Mouse (Mus musculus) midbrain, embryonic 11.5 days (tissue): ENCODE measurements around the gene Cd37. TPM values are rescaled to one million over a fixed set of nuclear protein-coding genes. Genes with fewer than 3 reads are reported as not detected.

Experiments
- ATAC-seq: fragments of 200-750 bp; cut with Nextera tagmentation; 2 replicates; pipeline ENCODE4 v1.8.0; 2017; ENCODE audit warnings: moderate TSS enrichment, moderate library complexity; ENCODE audit not compliant: low FRiP score
- DNase-seq: peaks from one replicate; pipeline ENCODE4 v3.0.0; 2015; ENCODE audit warnings: low spot score; ENCODE audit errors: missing footprints
- H3K27ac ChIP-seq: fragments of 300-500 bp; sonication (generic); 2 replicates; pipeline ENCODE4 v1.5.1; 2014; ENCODE audit warnings: low read depth, low read length
- H3K27me3 ChIP-seq: fragments of 300-500 bp; sonication (generic); 2 replicates; pipeline ENCODE4 v1.6.1; 2014; ENCODE audit warnings: mild to moderate bottlenecking, low read length, moderate library complexity, mixed read lengths; ENCODE audit not compliant: control insufficient read depth, insufficient read depth
- H3K36me3 ChIP-seq: fragments of 300-500 bp; sonication (generic); 2 replicates; pipeline ENCODE4 v1.6.1; 2014; ENCODE audit warnings: mild to moderate bottlenecking, low read length, moderate library complexity, mixed read lengths; ENCODE audit not compliant: control insufficient read depth, insufficient read depth
- H3K4me1 ChIP-seq: fragments of 300-500 bp; sonication (generic); 2 replicates; pipeline ENCODE4 v1.6.1; 2014; ENCODE audit warnings: low read length; ENCODE audit not compliant: control insufficient read depth, insufficient read depth
- H3K4me2 ChIP-seq: fragments of 300-500 bp; sonication (generic); 2 replicates; pipeline ENCODE4 v1.6.1; 2014; ENCODE audit warnings: mild to moderate bottlenecking, moderate library complexity
- H3K4me3 ChIP-seq: fragments of 300-500 bp; sonication (generic); 2 replicates; pipeline ENCODE4 v1.5.1; 2014; ENCODE audit warnings: low read depth, low read length
- H3K9ac ChIP-seq: fragments of 300-500 bp; sonication (generic); 2 replicates; pipeline ENCODE4 v1.6.1; 2014; ENCODE audit warnings: low read length
- H3K9me3 ChIP-seq: fragments of 300-500 bp; sonication (generic); 2 replicates; pipeline ENCODE4 v1.6.1; 2016; ENCODE audit warnings: low read length; ENCODE audit not compliant: control insufficient read depth
- WGBS: fragments of 180-500 bp; shearing (Covaris S2); extraction: QIAGEN DNeasy Blood & Tissue Kit; methylation state at CpG from one replicate; pipeline ENCODE4 v1.1.7; 2014; 5-methylcytosine and 5-hydroxymethylcytosine counted together
- polyA plus RNA-seq: library from polyadenylated mRNA; unstranded; fragments of >200 nt; fragmentation: Nextera tagmentation; extraction: Ambion mirVana; gene quantifications from 2 replicates; pipeline ENCODE4 v1.2.1, GENCODE M21; 2014

The Cd37 gene
- polyA plus RNA-seq, 1 experiment from 2014 or later = 0.81 TPM

DNA sequence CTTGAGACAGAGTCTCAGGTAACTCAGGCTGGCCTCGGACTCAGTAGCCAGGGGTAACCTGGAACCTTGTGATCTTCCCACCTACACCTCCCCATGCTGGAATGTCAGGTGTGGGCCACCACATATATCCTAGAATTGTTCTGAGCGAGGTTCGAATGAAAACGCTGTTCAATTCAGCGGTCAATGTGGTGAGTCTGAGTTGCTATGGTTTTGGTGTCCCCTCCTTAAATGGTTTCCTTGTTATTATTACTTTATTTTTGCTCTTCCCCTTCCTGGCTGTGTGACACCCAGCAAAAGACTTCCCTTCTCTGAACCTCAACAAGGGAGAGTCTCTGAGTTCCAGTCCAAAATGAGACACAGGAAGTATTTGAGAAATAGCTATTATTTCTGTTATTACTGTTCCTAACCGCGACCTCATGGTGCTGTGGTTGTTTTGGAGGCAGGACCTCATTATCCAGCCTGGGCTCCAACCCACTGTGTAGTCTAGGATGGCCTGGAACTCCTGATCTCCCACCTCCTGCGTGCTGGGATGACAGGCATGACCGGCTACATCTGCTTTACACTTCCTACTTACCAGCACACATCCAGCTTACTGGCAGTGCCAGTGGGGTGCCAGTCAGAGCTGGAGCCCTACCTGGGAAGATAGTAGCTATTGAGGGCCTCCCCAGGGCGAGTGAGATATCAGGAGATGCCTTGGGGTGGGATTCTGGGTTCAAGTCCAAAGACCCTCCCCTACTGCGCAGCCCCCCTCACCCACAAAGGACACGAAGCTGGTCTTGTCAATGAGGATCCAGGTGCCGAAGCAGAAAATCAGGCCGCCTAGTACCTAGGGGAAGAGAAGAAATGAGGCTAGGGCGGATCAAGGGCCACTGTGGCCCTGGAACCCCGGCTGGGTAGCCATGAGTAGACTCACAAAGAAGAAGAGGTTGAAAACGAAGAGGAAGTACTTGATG is 892 bp downstream of the Cd37 start:
- DNase-seq (no peak), ATAC-seq (no peak)
- Histone ChIP-seq H3K4me2 (no peak overlapping the region), H3K4me3 (no peak overlapping the region), H3K27me3 (peaks cover 23% of the 10 kb centered on the region), H3K4me1 (peaks cover 34% of the 10 kb centered on the region), H3K36me3 (peaks cover under 1% of the 10 kb centered on the region; the same call in 1 of the 2 replicates), H3K27ac (no peak overlapping the region), H3K9me3 (no peaks in the 10 kb centered on the region), H3K9ac (no peak overlapping the region)
- WGBS = 74% methylated on average over 17 of the region's 17 CpGs

DNA sequence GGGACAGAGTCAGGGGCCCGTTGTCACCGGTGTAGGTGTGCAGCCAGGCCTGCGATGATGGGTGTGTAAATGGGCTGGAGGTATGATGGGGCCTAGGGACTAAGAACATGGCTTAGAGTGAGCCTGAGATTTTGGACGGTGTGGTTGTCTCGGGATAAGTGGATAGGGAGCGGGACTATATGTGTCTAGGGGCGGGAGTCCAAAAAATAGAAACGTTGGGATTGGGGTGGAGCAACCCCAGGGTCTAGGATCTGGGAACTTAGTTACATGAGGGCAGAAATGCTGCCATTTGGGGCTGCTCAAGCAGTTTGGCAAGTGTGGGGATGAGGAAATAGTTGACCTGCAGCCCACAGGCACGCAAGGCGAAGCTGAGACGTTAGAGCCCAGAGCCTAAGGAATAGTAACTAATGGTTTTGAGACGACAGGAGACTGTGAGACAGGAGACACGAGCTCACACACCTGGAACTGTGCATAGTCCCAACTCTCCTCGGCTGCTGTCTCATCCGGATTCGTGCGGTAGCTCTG is 3.2 kb downstream of the Cd37 start:
- 27% methylated on average over 17 of the region's 17 CpGs for WGBS
- Histone ChIP-seq H3K36me3 (peaks cover 22% of the 10 kb centered on the region), H3K4me2 (peak overlapping the region; percentile 25; the same call in 1 of the 2 replicates), H3K4me1 (peaks cover 32% of the 10 kb centered on the region), H3K9me3 (no peaks in the 10 kb centered on the region), H3K27ac (peak overlapping the region; percentile 40), H3K4me3 (peak overlapping the region; percentile 4; the same call in 1 of the 2 replicates), H3K9ac (peak overlapping the region; percentile 34), H3K27me3 (peaks cover 16% of the 10 kb centered on the region)
- ATAC-seq (peak; percentile 40), DNase-seq (peak; percentile 93)

DNA sequence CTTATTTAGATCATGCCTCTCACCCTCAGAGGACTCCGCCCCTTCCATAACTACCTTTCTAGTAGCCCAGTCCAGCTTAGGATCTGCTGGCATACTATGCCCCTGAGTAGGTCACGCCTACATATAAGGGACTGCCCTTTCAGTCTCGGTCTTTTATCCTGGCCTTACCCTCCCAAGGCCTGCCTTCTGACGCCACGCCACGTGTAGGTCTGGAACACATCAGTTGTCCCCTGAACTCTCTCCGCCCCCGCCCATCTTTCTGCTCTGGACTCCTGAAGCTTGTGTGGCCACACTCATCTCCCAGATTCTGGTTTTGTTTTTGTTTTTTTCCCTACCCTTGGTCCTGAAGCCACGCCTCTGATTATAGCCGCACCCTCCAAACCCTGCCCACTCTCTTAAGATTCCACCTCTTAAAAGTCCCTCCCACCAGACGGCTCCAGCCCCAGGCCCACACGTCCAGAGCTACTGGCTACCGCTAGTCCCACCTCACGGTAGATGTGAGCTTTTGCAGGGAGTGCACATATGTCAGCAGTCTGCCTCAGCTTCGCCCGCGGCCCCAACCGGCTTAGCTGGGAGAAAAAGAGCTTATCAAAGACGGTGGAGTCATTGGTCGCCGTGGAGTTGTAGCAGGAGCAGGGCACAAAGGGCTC is 3.9 kb downstream of the Cd37 start:
- H3K9ac ChIP-seq = peak overlapping the region; percentile 34
- WGBS = 4% methylated on average over 21 of the region's 21 CpGs
- H3K27me3 ChIP-seq = peaks cover 14% of the 10 kb centered on the region
- H3K4me2 ChIP-seq = peak overlapping the region; percentile 25
- H3K4me1 ChIP-seq = peaks cover 29% of the 10 kb centered on the region
- ATAC-seq (peak; percentile 78), DNase-seq (peak; percentile 96)
- no peaks in the 10 kb centered on the region for H3K9me3 ChIP-seq
- peak overlapping the region; percentile 4; the same call in 1 of the 2 replicates for H3K4me3 ChIP-seq
- peak overlapping the region; percentile 40; the same call in 1 of the 2 replicates for H3K27ac ChIP-seq
- H3K36me3 ChIP-seq = peaks cover 22% of the 10 kb centered on the region

DNA sequence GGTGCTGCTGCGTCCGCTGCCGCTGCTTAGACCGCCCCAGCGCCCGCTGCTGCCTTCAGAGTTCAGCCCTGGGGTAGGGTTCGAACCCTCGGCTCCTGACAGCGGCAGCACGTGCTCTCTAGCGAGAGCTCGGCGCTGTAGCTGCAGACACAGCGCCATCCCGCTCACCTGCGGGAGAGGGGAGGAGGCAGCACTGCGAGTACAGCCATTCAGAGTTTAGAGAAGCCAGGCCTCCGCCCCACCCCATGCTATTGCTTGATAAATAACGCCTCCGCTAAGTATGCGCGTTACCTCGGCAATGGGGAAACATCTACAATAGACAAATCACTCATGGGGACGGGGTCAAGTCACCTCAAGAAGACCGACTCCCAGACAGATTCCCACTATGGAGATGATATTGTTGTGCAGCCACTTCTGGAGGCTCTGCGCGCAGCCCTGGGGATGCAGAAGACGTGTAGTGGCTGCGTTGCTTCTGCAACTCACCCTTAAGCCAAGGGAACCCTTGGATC is 4.5 kb downstream of the Cd37 start:
- ATAC-seq (peak; percentile 23), DNase-seq (peak; percentile 92)
- H3K4me1 ChIP-seq = peaks cover 29% of the 10 kb centered on the region
- WGBS = 7% methylated on average over 29 of the region's 29 CpGs
- H3K9me3 ChIP-seq = no peaks in the 10 kb centered on the region
- H3K27ac ChIP-seq = peak overlapping the region; percentile 8; the same call in 1 of the 2 replicates
- H3K4me3 ChIP-seq = no peak overlapping the region
- H3K27me3 ChIP-seq = peaks cover 14% of the 10 kb centered on the region
- H3K36me3 ChIP-seq = peaks cover 27% of the 10 kb centered on the region
- peak overlapping the region; percentile 25 for H3K4me2 ChIP-seq
- peak overlapping the region; percentile 51 for H3K9ac ChIP-seq

DNA sequence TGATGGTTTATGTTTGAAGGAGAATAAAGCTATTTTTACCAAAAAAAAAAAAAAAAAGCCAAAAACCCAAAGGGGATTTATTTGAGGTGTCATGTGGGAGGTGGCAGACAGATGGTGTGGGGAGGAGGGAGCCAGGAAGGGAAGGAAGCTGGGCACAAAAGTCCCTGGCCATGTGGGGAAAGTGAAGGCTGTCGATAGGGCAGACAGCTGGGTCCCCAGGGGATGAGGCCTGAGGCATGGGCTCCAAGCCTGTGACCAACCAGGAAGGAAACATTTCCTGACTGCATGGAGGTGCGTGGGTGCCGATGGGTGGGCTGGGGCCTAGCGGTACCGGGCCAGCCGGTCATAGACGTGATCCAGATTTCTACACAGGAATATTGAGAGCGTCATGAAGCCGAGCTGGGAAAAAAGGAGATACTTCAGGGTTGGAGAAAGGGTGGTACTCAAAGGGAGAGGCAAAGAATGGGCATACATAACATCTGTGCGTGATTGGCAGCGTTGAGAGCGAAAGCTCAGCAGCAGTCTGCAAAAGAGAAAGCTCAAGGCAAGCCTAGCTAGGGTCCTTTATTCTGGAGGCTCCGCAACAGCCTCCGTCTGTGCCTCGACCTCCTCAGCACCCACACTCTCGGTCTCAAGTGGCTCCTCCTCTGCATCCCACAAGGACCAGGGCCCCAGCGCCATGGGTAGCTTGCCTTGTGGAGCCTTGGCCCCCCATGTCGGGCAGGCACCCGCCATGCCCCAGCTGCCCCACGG is 5.2 kb downstream of the Cd37 start:
- ATAC-seq (peak; percentile 26; the same call in 1 of the 2 replicates), DNase-seq (peak; percentile 92)
- Histone ChIP-seq H3K36me3 (peaks cover 33% of the 10 kb centered on the region), H3K27me3 (peaks cover 9% of the 10 kb centered on the region), H3K4me1 (peaks cover 29% of the 10 kb centered on the region), H3K9ac (peak overlapping the region; percentile 51), H3K4me2 (peak overlapping the region; percentile 5), H3K27ac (0 out of 2 replicates have a peak overlapping the region, but pooled peaks have one; percentile 7), H3K4me3 (no peak overlapping the region), H3K9me3 (no peaks in the 10 kb centered on the region)
- WGBS = 29% methylated on average over 20 of the region's 20 CpGs

DNA sequence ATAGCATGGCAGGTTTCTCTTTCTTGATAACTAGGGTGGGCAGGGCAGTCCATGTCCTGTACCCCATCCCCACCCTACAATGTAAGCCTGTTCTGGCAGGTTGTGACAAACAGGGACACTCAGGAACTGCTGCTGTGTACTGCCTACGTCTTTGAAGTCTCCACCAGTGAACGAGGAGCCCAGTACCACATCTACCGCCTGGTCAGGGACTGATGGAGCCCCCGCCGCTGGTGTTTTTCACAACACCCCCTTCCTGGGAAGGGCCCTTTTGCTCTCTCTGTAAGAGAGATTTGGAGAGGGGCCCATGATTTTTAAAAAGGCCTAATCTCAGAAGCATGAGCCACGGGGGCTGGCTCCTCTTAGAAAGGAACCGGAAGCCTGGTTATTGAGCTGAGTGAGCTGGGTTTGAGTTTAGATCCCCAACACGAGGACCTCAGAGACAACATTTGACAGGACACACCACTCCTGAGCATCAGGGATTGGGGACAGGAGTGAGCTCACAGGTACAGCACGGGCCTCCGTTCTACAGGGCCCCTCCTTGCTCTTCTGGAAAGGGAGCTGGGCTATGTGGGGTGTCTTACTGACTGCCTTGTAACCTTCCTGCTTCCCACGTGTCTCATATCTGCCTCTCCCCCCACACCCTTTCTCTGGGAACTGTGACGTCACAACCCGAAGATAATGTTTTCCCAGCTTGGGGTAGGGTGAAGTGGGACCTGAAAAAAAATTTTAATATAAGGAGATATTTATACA is 6.0 kb downstream of the Cd37 start:
- H3K9me3 ChIP-seq = no peaks in the 10 kb centered on the region
- H3K9ac ChIP-seq = no peak overlapping the region
- peaks cover 29% of the 10 kb centered on the region for H3K4me1 ChIP-seq
- DNase-seq (peak; percentile 89), ATAC-seq (no peak)
- 73% methylated on average over 13 of the region's 13 CpGs for WGBS
- no peak overlapping the region for H3K27ac ChIP-seq
- no peak overlapping the region for H3K4me2 ChIP-seq
- H3K36me3 ChIP-seq = peaks cover 40% of the 10 kb centered on the region
- no peak overlapping the region for H3K4me3 ChIP-seq
- peaks cover 5% of the 10 kb centered on the region for H3K27me3 ChIP-seq

DNA sequence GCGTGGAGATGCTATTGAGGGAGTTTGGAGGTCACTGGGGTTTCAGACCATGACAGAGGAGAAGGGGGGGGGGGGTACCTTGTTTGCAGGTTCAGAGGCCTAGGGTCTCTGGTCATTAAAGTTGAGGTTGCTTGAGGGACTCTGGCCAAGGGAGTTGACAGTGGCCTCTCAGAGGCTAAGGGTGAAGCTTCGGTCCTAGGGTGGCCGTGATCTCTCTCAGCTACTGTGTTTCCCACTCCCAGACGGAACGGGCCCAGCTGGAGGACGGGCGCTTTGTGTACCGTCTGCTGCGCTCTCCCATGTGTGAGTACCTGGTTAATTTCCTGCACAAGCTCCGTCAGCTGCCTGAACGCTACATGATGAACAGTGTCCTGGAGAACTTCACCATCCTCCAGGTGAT is 7.0 kb downstream of the Cd37 start:
- H3K27me3 ChIP-seq = peaks cover 3% of the 10 kb centered on the region
- ATAC-seq (no peak), DNase-seq (no peak)
- 93% methylated on average over 11 of the region's 11 CpGs for WGBS
- no peaks in the 10 kb centered on the region for H3K9me3 ChIP-seq
- peaks cover 29% of the 10 kb centered on the region for H3K4me1 ChIP-seq
- H3K4me2 ChIP-seq = no peak overlapping the region
- H3K27ac ChIP-seq = no peak overlapping the region
- H3K36me3 ChIP-seq = peaks cover 43% of the 10 kb centered on the region
- H3K9ac ChIP-seq = no peak overlapping the region
- H3K4me3 ChIP-seq = no peak overlapping the region

DNA sequence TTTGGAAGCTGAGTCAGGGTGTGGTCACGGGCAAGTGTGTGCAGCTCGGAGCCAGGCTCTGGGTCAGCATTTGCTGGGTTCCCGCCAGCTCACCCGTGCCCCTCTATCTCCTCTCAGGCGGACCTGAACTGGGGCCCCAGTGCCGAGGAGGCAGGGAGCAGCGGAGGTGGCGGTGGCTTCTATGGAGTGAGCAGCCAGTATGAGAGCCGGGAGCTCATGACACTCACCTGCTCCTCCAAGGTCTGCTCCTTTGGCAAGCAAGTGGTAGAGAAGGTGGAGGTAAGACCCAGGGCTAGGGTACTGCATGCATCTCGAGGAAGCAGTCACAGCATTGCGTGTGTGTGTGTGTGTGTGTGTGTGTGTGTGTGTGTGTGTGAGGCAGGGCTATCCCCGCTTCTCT is 7.7 kb downstream of the Cd37 start:
- WGBS = 91% methylated on average over 12 of the region's 12 CpGs
- no peak for DNase-seq
- ATAC-seq = no peak
- no peak overlapping the region for H3K27ac ChIP-seq
- H3K4me1 ChIP-seq = peaks cover 29% of the 10 kb centered on the region
- H3K9ac ChIP-seq = no peak overlapping the region
- H3K4me3 ChIP-seq = no peak overlapping the region
- peaks cover 3% of the 10 kb centered on the region; the same call in 1 of the 2 replicates for H3K27me3 ChIP-seq
- peaks cover 49% of the 10 kb centered on the region for H3K36me3 ChIP-seq
- H3K4me2 ChIP-seq = no peak overlapping the region
- no peaks in the 10 kb centered on the region for H3K9me3 ChIP-seq
